ENCODE assay signal across 7 mouse cellular contexts in the genomic region with DNA sequence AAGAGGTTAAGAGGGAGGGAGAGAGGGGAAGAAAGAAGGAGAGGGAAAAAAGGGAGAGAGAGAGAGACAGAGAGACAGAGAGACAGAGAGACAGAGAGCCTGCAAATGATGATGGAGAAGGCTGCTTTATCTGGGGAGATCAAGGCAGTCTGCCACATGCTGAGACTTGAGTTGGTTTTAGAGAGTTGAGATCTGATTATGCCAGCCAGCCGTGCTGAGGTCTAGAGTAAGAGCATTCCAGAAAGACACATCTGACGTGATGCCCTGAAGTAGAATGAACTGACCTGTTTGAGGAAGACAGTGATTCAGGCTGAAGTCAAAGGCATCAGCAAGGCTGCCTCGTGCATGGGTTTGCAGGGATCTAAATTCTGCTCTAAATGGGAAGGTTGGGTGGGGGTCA.
"Had no signal": no experiment of that assay in that cellular context is flagged by ENCODE, and none has a peak within 500 bp of the region (broad histone marks: within the 10 kb centered on the region; RNA-seq: fewer than 3 reads in every experiment).

No protein-coding gene starts in this region.

- DNase-seq: heart, postnatal 10 days; heart, postnatal 14 days; heart, postnatal 36 days; heart, postnatal 4 days; kidney, postnatal 10 days; layer of hippocampus, adult 9-11 months; layer of hippocampus, postnatal 36 days had no signal
